Mouse (Mus musculus) cerebellum, adult (tissue): ENCODE results near the gene Gpr176.
A peak's percentile ranks its signal among the peaks of the same experiment; 100 is the strongest.

Experiments
- ATAC-seq: cut with Nextera tagmentation; 2 replicates; pipeline ENCODE4 v1.9.2; 2017; ENCODE audit warnings: mild to moderate bottlenecking, moderate library complexity, mixed read lengths; ENCODE audit not compliant: insufficient number of reproducible peaks, low FRiP score, low TSS enrichment

Gpr176 gene

GRCm38 (mm10) chr2:118375522-118375921 lies 2.3 kb upstream of the Gpr176 start:
- ATAC-seq: no peak

GRCm38 (mm10) chr2:118373572-118374279 lies 507 bp upstream of the Gpr176 start:
- ATAC-seq: peak; percentile 89

GRCm38 (mm10) chr2:118372561-118372900 lies 688 bp downstream of the Gpr176 start:
- peak; percentile 45 for ATAC-seq

GRCm38 (mm10) chr2:118371841-118372240 lies 1.4 kb downstream of the Gpr176 start:
- ATAC-seq: no peak

DNA sequence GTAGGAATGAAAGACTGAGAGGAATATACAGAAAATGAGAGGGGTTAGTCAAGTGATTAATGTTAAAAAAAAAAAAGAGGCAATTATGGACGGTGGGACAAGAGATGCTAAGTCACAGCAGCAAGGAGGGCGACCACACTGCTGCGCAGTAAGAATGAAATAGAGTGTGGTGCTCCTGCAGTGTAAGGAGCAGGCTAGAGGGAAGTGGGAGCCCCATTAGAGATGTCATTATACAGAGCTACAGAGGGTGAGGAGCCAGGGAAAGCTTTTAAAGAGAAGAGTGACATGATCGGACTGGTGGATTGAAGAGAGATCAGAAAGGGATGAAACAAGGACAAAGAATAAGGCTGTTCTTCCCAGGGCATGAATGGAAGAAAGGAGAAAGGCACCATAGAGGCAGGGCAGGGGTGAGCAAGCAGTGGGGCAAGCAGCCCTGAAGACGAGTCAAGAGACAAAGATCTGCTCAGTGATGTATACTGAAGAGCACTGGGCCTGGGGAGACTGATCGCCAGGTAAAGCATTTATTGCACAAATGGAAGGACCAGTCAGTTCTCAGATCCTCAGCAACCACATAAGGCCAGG lies 18.0 kb downstream of the Gpr176 start:
- no peak for ATAC-seq

- no peak for ATAC-seq
Measured at GRCm38 (mm10) chr2:118353916-118354403, 19.3 kb downstream of the Gpr176 start.

DNA sequence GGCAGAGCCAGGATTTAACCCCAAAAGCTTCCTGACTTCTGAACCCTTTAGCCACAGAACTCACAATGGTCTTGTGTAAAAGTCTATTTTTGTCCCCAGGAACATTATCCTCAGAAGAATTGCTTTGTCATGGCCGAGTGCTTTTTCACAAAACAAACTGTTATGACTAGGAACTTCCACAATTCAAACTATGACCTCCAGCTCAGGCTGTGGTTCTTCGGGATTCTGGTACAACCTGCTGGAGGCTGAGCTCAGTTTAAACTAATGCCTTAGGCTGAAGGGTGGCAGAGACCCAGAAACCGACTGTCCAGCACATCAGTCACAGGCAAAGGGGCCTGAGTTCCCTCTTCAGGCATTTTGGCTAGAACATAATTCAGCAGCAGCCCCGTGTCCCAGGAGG lies 19.7 kb downstream of the Gpr176 start:
- no peak for ATAC-seq

GRCm38 (mm10) chr2:118345535-118345934 lies 27.7 kb downstream of the Gpr176 start:
- no peak for ATAC-seq

- ATAC-seq: no peak
Measured at GRCm38 (mm10) chr2:118343897-118344296, 29.3 kb downstream of the Gpr176 start.

DNA sequence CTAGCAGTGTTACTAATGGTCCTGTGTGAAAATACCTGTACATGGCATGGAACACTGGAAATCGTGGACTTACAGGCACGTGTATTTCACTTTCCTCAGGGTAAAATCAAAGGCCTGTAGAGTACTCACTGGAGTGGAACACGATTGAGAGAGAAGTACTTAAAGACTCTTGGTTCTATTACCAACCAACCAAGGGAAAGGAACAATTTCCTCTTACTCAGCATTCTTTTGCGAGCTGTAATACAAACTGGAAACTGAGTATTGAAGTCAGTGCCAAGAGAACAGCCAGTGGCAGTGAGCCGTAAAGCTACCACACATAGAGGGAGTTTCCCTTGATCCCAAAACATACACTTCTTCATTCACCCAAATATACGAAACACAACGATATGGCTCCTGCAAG lies 31.9 kb downstream of the Gpr176 start:
- ATAC-seq: no peak

DNA sequence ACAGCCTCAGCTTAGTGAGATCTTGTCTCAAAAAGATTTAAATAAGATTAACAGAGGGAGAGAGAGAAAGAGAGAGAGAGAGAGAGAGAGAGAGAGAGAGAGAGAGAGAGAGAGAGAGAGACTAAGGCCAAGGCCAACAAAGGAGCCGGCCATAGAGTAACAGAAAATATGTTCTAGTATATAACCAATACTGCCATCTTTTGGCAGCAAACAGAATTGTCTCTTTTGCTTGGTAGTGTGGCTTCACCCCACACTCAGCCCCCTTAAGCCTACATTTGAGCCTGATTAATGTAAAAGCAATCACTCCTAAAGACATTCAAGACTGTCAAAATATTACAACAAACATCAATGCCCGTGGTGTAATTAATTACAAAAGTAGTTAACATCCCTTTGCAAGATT lies 37.1 kb downstream of the Gpr176 start:
- 0 out of 2 replicates have a peak, but pooled peaks have one; percentile 26 for ATAC-seq

DNA sequence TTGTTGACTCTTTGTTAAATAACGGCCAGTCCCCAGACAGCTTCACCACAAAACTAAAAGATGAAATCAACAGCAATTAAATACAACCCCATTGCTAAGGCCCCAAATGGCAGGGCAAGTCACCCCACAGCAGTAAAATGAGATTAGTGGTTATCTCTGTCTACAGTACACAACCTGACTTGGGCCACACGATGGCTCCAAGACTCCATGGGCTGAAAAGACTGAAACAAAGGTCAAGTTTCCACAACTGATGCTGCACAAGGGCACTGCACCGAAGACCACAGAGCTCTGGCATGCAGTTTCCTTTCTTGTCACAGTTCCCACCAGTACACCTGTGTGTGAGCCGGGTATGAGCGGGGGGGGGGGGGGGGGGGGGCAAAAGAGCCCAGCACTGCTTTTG lies 50.6 kb downstream of the Gpr176 start:
- ATAC-seq: no peak

DNA sequence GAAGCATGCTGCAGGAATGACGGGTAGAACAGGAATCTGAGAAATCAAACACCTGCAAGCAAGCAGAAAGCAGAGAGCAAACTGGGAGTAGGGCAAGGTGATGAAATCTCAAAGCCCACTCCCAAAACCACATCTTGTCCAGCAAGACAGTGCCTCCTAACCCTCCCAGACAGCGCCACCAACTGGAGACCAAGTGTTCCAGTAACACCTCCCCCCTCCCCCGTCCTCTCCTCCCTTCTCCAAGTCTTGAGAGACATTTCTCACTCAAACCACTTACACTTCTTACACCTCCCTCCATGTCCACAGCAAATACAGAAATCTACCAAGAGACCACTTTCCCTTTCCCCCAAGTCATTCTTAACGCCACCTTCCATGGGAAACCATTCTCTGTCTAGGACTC lies 51.4 kb downstream of the Gpr176 start:
- ATAC-seq: no peak

- no peak for ATAC-seq
Measured at GRCm38 (mm10) chr2:118321094-118321493, 52.1 kb downstream of the Gpr176 start.

DNA sequence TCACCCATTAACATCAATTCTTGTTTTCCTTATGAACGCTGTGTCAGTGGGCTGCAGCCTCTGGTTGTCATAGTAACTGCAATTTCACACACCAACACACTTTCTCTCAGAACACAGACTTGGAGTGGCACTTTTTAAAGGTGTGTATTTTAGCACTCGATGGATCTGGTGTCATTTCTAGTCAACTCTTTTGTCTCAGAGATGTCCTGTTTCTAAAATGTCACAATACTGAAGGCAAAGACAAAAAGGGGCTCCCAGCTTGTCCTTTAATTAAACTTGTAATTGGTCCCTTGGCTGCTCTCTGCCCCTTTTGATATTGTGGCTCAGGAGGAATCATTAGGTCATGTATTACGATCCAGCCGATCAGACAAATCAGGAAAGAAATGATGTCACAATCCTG lies 52.7 kb downstream of the Gpr176 start:
- no peak for ATAC-seq

- ATAC-seq: no peak
Measured at GRCm38 (mm10) chr2:118319176-118319575, 54.0 kb downstream of the Gpr176 start.

DNA sequence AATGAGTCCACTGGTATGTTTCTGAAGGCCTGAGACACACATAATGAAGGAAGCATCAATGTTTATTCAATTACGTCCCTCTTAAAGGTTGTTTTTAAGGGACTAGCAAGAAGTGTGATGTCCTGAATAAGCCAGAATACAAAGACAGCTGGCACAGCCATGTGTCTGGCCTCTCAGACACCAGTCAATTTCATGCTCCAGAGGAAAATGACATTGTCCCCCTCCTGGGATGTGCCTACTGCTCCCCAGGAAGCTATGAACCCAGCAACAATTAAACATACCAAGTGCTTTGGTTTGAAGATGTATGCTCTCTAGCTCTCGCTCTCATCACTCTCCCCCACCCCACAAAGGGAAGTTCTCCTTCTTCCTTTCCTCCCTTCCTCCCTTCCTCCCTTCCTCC lies 56.3 kb downstream of the Gpr176 start:
- no peak for ATAC-seq

DNA sequence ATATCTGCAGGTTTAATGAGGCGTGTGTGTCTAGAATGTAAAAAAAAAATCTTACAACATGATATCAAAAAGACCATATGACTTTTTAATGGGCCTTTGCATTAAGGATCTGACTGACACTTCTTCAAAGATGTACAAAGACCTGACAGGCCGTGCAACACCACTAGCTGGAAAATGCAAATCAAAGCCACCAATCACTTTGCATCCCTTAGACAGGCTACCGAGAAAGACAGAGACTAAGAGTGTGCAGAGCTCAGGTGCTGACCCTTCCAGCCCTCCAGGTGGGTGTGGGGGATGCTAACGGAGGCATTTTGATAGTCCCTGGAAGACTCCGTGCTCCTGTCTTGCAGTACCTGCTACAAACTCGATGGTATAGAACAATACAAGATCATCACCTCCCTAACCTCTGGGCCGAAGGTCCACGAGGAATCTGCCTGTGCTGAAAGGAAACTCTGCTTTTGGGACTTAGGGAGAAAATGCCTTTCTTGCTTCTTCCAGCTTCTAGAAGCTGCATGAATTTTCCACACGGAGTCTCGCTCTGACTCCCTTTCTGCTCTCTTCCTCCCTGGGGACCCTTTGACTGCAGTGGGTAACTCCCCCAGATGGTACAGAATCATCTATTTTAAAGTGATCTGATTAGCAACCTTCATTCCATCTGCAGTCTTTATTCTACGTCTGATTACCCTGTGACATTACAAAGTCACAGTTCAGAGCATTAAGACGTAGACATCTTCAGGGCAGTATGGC lies 57.4 kb downstream of the Gpr176 start:
- no peak for ATAC-seq

- peak; percentile 94 for ATAC-seq
Measured at GRCm38 (mm10) chr2:118307561-118307960, 65.7 kb downstream of the Gpr176 start.

DNA sequence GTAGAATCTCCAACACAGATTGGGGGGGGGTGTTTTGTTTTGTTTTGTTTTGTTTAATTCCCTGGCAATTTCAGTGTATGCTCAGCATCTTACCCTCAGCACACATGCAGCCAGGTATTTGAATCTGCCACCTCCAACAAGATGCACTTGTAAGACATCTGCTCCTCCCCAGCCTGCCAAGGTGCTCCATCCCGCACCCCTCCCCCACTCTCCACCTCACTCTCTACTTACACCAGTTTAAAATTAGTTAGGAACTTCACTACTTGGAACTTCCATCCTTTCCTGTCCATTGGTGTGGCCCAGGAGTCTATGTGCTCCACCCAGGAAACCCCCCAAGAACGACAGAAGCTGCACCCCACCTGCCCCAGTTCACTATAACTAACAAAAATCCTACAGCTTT lies 66.3 kb downstream of the Gpr176 start:
- ATAC-seq: peak; percentile 34; the same call in 1 of the 2 replicates

DNA sequence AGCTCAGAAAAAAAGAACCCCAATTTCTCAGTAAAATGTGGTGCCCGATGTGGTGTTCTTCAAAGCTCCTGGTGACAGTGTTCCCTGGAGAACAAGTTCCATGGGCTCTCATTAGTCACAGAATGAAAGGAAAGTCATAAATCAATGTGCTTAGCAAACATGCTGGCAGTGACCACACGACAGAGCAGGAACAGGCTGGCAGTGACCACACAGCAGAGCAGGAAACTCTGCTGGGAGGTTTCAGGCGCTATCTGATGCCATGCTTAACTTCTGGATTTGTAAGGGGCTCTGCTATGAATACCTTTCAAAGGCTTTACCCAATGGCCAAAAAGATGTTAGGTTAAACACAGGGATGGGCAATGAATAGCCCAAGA lies 66.7 kb downstream of the Gpr176 start:
- ATAC-seq: no peak
